Mouse (Mus musculus) embryo, embryonic 10.5 days (tissue): ENCODE data around the gene Ly6c2.
"Not testable (repeated sequence)": the region's sequence is repeated elsewhere in the genome, so short reads cannot be mapped to it uniquely, and the experiment has no call there.

Experiments
- DNase-seq: peaks from one replicate; pipeline ENCODE4 v3.0.0-alpha.2; 2015; ENCODE audit warnings: low spot score

Ly6c2 gene

DNA sequence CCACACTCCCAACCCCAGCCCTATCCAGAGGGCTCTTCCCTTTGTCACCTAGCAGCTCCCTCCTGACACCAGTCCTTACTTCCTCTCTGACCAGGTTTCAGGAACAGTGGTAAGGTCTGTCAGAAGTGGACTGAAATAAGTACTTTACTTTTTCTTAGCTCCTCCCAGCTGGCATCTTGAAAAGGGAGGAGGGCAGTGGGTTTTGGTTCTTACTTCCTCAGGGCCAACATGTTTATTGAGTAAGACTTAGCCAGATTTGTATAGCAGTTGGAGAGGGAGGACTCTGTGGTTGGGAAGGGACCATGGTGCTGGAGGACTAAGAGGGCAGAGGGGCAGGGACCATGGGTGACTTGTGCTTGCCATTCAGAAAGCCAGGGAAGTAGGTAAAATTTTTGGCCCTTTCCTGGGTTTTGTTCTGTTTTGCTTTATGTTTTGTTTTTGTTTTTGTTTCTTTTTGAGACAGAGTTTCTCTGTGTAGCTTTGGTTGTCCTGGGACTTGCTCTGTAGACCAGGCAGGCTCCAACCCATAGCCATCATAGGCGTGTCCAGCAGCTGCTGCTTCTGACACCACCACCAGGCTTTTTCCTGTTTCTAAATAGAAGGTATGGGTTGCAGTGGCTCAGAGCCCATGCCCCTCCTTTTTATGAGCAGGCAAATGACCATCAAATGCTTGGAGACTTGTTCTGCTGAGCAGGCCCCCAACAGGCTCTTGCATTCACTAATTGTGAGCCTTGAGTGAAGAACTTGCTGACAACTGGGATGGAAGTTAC, at the start of gene Ly6c2:
TSS of gene Ly6c2 (minus strand) at position 110 of the 770 bp plus-strand sequence.
- not testable (repeated sequence) for DNase-seq

GRCm38 (mm10) chr15:75157646-75158045, 45.9 kb upstream of the Ly6c2 start:
- DNase-seq = no peak

GRCm38 (mm10) chr15:75154940-75155339, 43.2 kb upstream of the Ly6c2 start, which contains the start of gene Ly6g:
Gene Ly6g, plus strand, starts transcription at chr15:75155240.
- DNase-seq = no peak

DNA sequence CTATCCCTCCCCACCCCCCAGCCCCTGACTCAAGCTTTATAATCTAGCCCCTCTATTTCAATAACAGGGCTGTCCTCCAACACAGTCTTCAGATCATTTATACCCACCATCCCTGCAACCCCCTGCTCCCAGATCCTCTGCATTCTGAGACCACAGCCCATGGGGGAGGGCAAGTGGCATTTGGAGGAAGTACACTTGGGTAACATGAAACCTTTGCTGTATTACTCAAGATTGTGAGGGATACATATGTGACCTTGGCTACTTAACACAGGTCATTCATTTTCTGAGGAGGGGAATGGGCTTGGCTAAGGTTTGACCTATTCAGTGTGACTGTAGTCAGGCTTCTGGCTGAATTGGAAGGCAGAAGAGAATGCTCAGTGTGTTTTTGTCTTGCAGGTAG, 41.3 kb upstream of the Ly6c2 start:
- no peak for DNase-seq

GRCm38 (mm10) chr15:75143735-75144134, 32.0 kb upstream of the Ly6c2 start:
- DNase-seq = no peak

DNA sequence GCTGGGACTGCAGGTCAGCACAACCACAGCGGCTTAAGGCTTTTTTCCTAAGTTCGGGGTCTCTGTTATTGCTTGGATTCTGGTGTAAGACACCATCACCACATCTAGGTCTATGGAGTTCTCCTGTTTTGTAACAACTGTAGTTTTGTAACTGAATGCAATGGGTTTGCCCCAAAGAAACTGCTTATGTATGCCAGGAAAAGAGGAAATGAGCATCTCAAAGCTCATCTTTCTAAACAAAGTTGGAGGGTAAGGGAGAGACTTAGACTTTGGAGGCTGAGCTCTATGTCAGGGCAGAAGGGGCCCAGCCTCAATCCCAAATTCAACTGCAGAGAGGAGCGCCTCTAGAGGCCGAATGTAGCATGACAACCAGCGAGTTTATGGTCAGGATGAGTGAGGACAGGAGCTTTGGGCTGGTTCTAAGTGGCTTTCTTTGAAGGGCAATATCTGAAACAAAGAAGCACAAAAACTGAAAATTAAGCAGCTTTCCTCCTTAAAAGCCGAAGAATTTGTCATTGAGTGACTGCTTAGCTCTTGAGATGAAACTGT, 30.1 kb upstream of the Ly6c2 start:
- DNase-seq = peak; percentile 47

- DNase-seq = not testable (repeated sequence)
Measured at GRCm38 (mm10) chr15:75137739-75138138, 26.0 kb upstream of the Ly6c2 start.

- not testable (repeated sequence) for DNase-seq
Measured at GRCm38 (mm10) chr15:75135090-75135783, 23.5 kb upstream of the Ly6c2 start.

- DNase-seq = not testable (repeated sequence)
Measured at GRCm38 (mm10) chr15:75132346-75132745, 20.6 kb upstream of the Ly6c2 start.

DNA sequence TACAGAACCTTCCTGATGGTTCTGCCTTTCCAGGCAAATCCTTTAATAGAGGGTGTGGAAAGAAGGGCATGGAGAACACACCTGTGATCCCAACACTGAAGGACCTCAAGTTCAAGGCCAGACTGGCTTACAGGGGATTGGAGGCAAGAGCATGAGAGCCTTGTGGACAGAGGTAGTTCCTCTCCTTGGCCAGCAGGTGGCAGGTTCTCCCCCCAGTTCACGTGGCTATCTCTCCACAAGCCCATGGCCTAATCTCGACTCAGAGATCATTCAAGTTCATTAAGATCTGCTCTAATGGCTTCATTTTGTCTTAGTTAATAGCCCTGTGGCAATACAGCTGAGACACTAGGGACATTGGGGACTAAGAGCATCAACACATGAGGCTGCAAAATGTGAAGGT, 8.3 kb upstream of the Ly6c2 start:
- peak; percentile 61 for DNase-seq

DNA sequence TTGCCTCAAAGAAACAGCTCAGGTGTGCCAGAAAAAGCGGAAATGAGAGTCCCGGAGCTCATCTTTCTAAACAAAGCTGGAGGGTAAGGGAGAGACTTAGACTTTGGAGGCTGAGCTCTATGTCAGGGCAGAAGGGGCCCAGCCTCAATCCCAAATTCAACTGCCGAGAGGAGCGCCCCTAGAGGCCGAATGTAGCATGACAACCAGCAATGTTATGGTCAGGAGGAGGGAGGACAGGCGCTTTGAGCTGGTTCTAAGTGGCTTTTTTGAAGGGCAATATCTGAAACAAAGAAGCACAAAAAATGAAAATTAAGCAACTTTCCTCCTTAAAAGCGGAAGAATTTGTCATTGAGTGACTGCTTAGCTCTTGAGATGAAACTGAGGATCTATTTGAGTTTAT, 7.0 kb upstream of the Ly6c2 start:
- peak; percentile 69 for DNase-seq

GRCm38 (mm10) chr15:75117481-75117880, 5.7 kb upstream of the Ly6c2 start:
- not testable (repeated sequence) for DNase-seq

GRCm38 (mm10) chr15:75116525-75116924, 4.8 kb upstream of the Ly6c2 start:
- no peak for DNase-seq

DNA sequence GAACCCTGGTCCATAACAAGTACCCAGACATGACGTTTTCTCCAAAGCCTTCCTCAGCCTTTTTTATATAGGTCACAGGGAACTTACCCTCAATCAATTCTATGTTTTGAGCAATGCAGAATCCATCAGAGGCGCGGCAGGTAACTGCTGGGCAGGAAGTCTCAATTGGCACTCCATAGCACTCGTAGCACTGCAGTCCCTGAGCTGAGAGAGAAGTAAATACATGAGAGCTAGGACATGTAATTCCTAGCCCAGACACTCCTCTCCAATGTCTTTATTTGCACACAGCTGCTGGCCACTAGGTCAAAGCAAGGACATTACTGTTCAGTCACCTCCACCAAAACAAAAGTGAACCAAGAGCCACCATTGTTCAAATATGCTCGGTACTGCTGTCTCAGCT, 1.3 kb downstream of the Ly6c2 start:
- not testable (repeated sequence) for DNase-seq

GRCm38 (mm10) chr15:75099261-75099660, 12.5 kb downstream of the Ly6c2 start:
- no peak for DNase-seq

DNA sequence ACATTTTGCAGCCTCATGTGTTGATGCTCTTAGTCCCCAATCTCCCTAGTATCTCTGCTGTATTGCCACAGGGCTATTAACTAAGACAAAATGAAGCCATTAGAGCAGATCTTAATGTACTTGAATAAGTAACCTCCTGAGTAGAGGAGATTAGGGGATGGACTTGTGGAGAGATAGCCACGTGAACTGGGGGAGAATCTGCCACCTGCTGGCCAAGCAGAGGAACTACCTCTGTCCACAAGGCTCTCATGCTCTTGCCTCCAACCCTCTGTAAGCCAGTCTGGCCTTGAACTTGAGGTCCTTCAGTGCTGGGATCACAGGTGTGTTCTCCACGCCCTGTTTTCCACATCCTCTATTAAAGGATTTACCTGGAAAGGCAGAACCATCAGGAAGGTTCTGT, 23.7 kb downstream of the Ly6c2 start:
- not testable (repeated sequence) for DNase-seq

- DNase-seq = no peak
Measured at GRCm38 (mm10) chr15:75069965-75070364, 41.8 kb downstream of the Ly6c2 start.

DNA sequence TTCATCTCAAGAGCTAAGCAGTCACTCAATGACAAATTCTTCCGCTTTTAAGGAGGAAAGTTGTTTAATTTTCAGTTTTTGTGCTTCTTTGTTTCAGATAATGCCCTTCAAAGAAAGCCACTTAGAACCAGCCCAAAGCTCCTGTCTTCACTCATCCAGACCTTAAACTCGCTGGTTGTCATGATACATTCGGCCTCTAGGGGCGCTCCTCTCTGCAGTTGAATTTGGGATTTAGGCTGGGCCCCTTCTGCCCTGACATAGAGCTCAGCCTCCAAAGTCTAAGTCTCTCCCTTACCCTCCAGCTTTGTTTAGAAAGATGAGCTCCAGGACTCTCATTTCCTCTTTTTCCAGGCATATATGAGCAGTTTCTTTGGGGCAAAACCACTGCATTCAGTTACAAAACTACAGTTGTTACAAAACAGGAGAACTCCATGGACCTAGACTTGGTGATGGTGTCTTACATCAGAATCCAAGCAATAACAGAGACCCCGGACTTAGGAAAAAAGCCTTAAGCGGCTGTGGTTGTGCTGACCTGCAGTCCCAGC, 49.7 kb downstream of the Ly6c2 start:
- peak; percentile 73 for DNase-seq

GRCm38 (mm10) chr15:75060505-75060904, 51.3 kb downstream of the Ly6c2 start:
- peak; percentile 49 for DNase-seq
